Mouse (Mus musculus) liver, adult (tissue): ENCODE data around the gene Nppb.
A peak's percentile ranks its signal among the peaks of the same experiment; 100 is the strongest.

Source experiments
- GATA4 ChIP-seq: IDR thresholded peaks from 2 replicates; pipeline ENCODE4 v1.6.1; 2014; ENCODE audit warnings: mild to moderate bottlenecking, low read length; ENCODE audit not compliant: insufficient replicate concordance

Nppb gene

GRCm38 (mm10) chr4:147985205-147986132 lies at the start of gene Nppb:
Nppb (plus strand) TSS chr4:147985788.
- no peak for TF ChIP-seq GATA4

GRCm38 (mm10) chr4:147935904-147936303 lies 49.7 kb upstream of the Nppb start:
- no peak for TF ChIP-seq GATA4

GRCm38 (mm10) chr4:147936331-147936954 lies 49.1 kb upstream of the Nppb start, which contains the start of gene Plod1:
Plod1 (minus strand) TSS chr4:147936767.
- no peak for TF ChIP-seq GATA4

DNA sequence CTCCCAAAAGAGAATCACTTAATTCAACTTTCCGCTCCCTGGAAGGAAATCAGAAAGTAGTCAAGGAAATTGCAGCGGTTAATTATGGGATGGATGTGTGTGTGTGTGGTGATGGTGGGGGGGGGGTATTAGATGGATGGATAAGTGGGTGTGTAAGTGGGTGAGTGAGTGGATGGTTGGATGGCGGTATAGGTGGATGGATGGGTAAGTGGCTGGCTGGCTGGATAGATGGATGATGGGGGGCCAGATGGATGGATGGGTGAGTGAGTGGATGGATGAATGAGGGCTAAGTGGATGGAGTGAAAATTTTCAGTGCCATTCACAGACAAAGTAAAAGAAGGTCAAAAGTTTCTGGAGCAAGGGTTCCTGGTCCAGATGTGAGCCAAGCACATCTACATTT lies 48.6 kb upstream of the Nppb start:
- no peak for TF ChIP-seq GATA4

- no peak for TF ChIP-seq GATA4
Observed at GRCm38 (mm10) chr4:147937486-147937885, 48.1 kb upstream of the Nppb start.

- peak; percentile 27; the same call in 1 of the 2 replicates for TF ChIP-seq GATA4
Observed at GRCm38 (mm10) chr4:147938148-147939096, 47.2 kb upstream of the Nppb start.

DNA sequence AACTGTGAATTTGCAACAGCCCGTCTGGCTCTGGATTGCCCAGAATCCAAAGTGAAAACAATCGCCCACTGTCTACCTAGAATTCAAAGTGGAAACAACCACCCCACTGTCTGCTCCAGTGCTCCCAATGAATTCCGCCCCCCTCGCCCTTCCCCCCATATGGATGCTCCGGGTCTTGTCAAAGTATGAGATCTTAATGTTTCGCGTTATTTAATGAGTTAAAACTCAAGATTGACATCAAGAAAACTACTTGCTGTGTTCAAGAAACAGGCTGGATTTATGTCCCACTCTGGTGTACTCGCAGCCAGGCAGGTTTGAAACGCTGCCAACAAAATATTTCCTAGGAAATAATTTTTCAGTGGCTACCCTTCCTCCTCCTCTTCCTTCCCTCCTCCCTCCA lies 45.5 kb upstream of the Nppb start:
- TF ChIP-seq GATA4, result no peak

DNA sequence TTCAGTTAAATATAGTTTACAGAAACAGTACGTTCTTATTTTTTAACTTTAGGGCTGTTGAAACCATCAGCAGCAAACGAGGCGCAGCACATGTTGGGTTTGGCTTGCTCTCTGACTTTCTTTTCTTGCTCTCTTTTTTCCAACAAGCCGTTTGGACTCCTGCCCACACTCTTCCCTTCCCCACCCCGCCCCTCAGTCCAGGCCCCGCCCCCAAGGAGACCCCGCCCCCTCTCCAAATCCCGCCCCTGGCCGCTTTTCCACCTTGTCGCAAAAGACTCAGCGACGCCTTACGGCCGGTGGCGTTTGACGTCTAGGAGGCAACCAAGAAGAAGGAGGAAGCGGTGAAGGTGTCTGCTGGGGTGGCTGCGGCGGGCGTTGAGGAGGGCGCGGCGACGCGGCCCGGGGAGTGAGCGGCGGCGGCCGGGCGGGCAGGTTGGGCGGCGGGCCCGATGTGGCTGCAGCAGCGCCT lies 45.0 kb upstream of the Nppb start, which contains the start of gene 2510039O18Rik:
2510039O18Rik (plus strand) TSS at position 320 of the 469 bp plus-strand sequence.
- TF ChIP-seq GATA4, result no peak

- TF ChIP-seq GATA4, result no peak
Observed at GRCm38 (mm10) chr4:147941045-147942020, 44.3 kb upstream of the Nppb start.

DNA sequence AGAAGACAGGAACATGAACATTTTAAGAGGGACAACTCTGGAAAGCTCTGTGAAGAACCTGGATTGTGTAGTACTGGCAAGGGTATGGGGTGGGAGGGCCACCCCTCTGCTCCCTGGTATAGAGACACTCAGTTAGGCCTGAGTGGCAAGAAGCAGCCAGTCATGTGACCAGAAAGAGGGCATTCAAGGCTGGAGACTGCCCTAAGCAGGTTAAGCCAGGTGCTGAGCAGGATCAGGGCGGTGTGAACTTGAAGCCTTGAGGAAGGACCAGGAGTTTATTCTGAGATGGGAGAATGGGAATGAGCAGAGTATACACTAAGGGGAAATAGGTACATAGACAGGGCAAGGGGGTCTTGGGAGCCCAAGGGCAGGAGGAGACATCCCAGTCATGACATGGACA lies 42.6 kb upstream of the Nppb start:
- no peak for TF ChIP-seq GATA4

GRCm38 (mm10) chr4:147947511-147947910 lies 38.1 kb upstream of the Nppb start:
- no peak for TF ChIP-seq GATA4

- TF ChIP-seq GATA4, result no peak
Observed at GRCm38 (mm10) chr4:147953590-147953989, 32.0 kb upstream of the Nppb start.

DNA sequence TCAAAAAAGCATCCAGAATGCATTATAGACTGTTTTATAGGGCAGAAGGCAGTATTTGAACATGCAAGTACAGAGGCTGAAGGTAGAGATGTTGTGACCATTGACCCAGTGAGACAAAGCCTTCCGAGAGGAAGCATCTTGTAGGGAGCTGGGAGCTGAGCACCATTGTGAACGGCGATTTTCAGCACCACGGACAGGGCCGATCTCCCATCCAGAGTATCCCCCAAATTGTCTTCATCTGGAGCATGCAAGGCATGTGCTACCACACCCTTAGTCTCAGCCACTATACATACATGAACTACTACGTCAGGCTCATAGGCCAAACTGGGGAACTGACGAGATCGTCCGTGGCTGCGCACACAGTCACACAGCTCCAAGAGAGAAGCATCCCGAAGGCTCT lies 28.4 kb upstream of the Nppb start:
- no peak for TF ChIP-seq GATA4
